Mouse (Mus musculus): Measurements from ENCODE around the gene Apex1.
"Not testable (repeated sequence)": the region's sequence is repeated elsewhere in the genome, so short reads cannot be mapped to it uniquely, and the experiment has no call there.

Gene Apex1

GRCm38 (mm10) chr14:50924281-50925064 lies at the start of gene Apex1, which contains the start of gene Osgep:
TSS of gene Apex1 (plus strand) at chr14:50924968.
TSS of gene Osgep (minus strand) at chr14:50924893.
- peak; percentile 97 to 99 for DNase-seq

DNA sequence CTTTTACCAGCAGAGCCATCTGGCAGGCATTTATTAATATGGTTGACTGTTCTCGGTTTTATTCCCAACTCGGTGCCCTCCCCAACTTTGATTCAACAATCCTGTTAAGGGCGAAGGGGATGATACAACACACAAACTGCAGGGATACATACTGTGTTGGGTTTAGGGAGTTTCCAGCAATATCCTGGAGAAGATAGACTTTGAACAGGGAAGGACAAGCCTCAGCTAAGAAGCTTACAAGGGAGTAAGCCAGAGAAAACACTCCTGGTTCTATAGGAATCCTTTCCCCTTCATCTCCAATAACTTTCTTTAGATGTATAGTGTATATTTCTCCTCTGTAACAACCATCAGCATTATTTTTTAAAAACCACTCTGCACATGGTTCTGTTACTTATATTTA lies 49.6 kb upstream of the Apex1 start:
- no peak for DNase-seq

- DNase-seq: no peak
These were observed 49.1 kb upstream of the Apex1 start for GRCm38 (mm10) chr14:50875591-50876230.

DNA sequence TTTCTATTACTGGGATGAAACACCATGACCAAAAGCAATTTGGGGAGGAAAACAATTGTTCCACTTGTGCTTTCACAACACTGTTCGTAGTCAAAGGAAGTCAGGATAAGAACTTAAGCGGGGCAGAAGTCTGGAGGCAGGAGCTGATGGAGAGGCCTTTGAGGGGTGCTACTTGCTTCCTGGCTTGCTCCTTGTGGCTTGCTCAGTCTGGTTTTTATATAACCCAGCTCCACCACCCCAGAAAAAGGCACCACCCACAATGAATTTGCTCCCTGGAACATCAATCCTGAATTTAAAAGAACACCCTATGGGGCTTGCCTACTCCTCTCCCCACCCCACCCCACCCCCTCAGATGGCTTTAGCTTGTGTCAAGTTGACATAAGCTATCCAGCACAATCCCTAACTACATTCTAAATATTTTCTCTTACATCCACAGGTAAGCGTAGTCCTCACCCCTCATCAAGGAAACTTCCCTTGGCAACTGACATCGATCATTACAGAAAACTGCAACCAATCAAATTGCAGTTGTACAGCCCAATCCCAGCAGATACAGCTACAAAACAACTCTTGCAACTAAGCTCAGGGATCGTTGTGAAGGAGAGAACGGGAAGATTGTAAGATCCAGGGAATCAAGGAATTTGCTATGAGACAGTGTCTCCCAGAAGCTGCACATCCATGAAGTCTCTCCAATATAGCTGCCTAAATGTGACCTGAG lies 48.4 kb upstream of the Apex1 start:
- no peak for DNase-seq

DNA sequence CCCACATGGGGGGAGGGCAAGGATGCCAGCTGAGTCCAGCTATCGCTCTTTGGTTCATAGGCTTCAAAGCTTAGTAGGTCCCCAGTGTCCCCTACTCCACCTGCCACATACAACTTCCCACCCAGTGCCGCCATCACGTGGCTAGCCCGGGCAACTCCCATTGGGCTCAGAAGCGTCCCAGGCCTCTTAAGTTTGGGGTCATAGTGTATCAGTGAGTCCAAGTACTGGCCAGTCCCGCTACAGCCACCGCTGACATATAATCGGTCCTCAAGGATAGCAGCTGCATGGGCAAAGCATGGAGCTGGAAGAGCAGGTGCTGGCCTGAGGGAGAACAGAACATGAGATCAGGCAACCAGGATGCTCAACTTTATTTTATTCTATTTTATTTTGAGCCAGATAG lies 33.1 kb upstream of the Apex1 start:
- DNase-seq: no peak

DNA sequence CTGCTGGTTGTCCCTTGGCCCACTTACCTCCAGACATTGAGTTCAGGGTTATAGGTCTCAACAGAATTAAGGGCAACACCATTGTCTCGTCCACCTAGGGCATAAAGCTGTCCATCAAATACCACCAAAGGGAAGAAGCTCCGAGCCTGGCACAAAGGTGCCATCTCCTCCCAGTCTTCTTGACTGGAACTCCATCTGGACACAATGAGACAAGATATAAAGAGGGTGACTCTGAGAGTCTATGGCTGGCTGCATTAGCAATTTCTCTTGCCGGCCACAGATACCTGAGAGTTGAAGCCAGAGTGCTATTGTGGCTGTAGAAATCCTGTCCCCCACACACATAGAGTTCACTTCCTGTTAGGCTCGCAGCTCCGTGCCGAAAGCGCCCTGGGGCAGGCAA lies 32.7 kb upstream of the Apex1 start:
- DNase-seq: no peak

DNA sequence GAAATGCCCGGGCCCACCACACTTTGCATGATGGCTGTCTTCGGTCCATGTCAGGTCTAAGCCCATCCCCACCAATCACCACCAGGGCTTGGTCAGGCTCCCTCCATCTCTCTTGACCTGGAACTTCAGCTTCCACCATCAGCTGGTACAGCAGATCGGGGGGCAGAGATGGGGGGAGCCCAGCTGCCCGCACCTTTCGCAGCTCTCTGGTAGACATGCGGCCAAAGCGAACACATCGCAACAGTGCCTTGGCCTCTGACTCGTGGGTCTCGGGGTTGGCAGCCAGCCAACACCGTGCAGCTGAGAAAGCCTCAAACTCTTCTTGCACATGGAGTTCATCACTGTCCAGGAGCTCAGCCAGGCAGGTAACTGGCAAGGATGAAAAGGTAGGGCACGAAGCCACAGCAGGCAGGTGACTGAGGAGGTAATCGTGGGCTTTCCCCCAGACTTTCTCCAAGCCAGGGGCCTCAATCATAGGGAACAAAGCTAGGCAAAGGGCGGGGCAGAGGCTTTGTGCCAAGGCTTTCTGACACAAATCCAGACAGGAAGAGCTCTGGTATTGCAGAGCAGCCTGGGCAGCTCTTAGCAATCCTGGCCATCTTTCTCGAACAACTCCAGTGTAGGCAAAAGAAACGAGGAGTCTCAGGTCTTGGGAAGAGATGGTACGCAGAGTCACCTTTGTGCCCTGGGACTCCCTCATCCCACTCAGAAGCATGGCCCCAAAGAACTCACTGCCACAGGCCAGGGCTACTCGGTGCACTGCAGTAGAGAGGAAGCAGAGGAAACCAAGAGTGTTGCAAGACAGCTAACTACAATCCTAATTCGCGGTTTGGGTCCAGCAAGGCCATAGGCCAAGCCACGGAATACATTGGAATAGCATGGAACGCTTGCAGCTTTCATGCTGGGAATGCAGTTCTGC lies 32.0 kb upstream of the Apex1 start:
- no peak for DNase-seq

DNA sequence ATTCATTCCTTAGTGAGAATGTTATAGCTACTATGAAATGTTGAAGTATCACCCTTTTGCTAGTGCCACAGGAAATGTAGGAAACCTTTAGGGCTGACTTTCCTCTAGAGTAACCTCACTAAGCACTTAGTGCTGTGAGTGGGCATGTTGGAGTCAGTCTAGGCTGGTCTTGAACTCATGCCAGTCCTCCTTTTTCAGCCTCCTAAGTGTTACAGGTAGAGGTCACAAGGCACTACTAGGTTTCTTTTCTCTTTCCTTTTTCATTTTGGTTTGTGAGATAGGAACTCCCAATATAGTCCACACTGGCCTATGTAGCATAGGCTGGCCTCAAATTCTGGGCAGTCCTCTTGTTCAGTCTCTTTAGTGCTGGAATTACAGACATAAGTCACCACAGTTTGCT lies 29.4 kb upstream of the Apex1 start:
- DNase-seq: no peak

DNA sequence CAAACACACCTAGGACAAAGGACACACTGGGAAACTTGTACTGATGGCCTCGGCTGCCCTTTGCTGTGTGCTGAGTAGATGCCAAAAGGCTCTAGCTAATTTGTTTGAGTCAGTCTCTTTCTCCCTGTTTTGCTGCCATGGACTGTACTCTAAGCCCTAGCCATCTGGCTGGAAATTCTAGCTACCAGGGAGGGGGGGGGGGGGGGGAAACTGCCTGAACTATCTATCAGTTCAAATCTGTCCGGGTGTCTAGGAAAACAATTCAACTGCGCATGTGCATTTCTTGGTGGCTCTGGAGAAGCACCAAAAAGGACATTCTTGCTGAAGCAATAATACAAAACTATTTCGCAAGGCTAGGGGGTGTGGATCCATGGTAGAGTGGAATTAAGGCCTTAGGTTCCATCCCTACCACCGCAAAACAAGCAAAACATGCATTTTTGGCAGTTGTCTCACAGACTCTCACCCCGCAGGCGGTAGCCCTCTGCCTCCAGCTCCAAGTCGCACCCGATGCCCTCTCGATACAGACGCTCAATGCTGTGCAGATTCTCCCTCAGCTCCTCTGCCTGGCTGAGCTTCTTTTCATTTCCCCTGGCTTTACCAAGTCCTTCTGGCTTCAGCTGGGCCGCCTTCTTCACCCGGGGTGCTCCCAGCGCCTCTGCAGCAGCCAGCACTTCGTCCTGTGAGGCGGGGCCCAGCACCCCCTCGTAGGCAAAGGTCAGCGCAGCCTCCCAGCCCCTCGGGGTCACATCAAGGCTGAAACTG lies 28.6 kb upstream of the Apex1 start:
- DNase-seq: no peak

DNA sequence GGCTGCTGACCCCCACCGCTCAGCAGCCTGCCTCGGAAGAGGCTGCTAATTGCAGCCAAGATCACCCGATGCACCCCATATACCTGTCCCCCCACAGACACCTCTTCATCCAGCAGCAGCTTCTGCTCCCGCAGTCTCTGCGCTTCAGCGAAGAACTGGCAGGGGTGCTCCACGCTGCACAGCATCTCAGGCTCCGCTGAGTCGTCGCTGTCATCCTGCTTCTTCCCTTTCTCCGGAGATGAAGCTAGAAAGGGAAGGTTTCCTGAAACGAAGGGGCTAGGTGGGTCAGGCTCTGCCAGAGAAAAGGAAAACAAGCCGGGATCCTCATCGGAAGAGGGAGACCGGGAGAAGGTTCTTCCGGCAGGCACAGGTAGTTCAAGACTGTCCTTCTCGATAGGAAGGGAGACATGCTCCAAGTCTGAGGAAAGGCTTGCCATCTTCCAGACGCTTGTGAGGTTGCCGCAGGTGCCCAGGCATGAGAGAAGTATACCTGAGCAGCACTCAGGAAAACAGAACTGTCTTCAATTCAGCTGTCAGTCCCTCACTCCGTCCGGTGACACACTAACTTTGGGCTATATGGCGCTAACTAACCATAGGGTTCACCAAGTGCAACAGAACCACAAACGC lies 27.9 kb upstream of the Apex1 start:
- DNase-seq: no peak

DNA sequence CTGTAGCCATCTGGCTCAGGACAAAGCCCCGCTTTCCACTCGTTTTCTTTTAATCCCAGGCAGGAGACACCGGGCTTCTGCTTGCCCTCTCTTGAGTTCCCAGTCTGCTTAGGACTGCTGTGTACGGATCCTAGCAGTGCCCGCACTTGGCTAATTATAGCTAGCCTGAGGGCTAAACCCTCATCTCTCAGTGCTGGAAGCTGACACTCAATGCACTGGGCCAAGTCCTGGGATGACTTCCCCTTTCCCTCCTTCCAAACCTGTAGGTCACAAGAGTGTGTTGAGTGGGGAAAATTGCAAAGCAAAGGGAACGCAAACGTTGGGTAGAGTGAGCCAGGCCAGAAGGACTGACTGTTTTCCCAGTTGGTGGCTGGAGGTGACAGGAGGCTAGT lies 27.4 kb upstream of the Apex1 start, which contains the start of gene Klhl33:
Gene Klhl33, minus strand, starts transcription at position 134 of the 392 bp plus-strand sequence.
- no peak for DNase-seq

DNA sequence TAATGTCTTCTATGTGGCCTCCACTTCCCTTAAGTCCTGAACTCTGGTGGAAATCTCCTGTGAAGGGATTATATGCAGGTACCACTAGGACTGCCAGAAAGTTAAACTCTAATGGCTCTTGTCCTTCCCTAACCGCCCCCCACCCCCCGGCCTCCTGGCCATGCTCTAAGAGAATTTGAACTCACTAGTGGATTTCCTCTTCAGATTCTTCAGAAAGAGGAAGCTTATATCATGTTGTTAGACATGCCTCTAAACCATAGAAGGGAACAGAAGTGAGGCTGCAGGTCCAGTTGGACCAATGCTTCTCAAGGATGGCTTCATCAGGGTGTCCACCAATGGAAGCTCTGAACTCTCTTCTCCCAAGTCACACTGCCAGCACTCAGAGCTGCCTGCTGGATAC lies 26.8 kb upstream of the Apex1 start:
- DNase-seq: not testable (repeated sequence)

DNA sequence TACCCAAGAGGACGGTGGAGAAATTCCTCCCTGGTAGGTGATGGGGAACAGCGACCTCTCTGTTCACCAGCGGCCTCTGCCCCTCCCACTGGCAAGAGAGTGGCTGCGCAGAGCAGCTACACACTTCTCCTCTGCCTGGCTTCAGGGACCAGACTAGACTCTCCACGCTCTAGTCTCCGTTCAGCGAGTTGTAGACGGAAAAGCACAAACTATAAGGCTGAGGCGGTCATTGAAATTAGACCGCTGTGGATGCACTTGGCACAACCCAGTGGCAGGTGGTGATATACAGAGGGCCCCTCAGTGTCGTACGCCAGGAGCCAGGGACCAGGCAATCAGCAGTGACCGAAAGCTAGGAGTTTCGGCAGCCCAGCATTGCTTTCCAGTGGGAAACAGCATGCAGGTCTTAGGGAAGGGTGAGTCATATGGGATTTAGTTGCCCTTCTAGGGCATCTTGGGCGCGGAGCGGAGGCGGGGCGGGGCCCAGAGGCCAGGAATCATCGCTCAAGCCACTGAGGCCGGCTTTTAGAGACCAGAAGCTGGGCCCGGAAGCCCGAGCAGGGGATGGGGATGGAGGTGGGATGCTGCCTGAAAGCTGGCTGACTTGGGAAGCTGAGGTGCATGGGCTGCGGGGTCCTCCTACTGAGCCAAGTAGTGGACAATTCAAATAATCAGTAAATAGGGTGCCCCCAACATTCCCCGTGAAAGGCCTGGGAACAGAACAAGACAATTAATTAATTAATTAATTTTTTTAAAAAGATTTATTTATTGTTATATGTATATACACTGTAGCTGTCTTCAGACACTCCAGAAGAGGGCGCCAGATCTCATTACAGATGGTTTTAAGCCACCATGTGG lies 20.6 kb upstream of the Apex1 start:
- no peak for DNase-seq

- no peak for DNase-seq
These were observed 20.0 kb upstream of the Apex1 start for GRCm38 (mm10) chr14:50904828-50905129.

DNA sequence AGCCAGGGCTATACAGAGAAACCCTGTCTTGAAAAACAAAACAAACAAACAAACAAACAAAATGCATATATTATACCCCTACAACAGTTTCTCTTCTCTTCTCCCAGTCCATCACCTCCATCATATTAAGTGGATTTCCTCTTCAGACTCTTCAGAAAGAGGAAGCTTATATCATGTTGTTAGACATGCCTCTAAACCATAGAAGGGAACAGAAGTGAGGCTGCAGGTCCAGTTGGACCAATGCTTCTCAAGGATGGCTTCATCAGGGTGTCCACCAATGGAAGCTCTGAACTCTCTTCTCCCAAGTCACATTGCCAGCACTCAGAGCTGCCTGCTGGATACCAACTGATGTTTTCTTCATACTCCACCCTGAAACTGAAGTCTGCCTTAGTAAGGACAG lies 19.4 kb upstream of the Apex1 start:
- not testable (repeated sequence) for DNase-seq

- DNase-seq: no peak
These were observed 16.6 kb upstream of the Apex1 start for GRCm38 (mm10) chr14:50908126-50908525.

- no peak for DNase-seq
These were observed 13.4 kb upstream of the Apex1 start for GRCm38 (mm10) chr14:50911356-50911755.

GRCm38 (mm10) chr14:50923437-50923836 lies 1.3 kb upstream of the Apex1 start:
- DNase-seq: peak in 1 of 2 experiments; percentile 14

DNA sequence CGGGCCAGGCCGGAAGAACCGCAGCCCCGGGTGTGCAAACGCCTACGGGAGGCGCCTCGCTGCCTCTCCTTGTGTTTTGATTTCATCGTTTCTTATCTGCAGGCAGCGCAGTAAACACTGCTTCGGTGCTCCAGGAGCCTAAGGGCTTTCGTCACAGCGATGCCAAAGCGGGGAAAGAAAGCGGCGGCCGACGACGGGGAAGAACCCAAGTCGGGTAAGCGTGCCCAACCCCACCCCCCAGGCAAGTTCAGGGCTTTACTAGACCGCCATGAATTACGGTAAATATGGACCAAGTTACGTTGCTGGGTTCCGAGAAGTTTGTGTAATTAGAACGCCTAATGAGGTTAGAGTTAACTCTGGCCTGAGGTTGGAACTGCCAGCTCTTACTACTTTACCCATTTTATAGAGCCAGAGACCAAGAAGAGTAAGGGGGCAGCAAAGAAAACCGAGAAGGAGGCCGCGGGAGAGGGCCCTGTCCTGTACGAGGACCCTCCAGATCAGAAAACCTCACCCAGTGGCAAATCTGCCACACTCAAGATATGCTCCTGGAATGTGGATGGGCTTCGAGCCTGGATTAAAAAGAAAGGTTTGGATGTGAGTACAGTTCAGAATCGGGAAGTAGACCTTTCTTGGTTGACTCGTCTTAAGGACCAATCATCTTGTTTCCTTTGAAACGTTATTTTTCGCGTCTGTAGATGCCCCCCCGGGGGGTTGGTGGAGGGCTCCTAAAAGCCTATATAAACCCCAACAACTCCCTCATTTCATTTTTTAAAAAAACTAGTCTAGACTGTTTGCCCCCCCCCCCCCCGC lies 548 bp downstream of the Apex1 start:
- peak; percentile 37 to 50 for DNase-seq

DNA sequence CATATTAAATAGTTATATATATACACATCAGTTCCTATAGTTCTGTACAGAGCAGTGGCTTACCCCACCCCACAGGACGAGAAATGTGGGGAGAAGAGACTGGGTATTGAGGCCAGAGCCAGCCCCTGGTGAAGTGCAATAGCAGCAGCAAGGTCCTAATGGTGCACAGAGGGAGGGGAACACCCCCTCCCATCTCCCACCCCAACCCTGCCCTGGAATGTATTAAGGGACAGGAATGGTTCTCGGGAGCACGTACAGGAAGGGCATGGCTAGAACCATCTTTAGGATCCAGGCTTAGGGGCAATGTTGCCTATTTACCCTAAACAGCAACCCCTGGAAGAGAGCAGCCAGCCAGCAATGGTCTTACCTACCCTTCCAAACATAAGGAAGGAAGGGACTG lies 2.6 kb downstream of the Apex1 start:
- no peak for DNase-seq

Measured in B cell, adult 2 months (primary cell).